Mouse (Mus musculus) midbrain, embryonic 11.5 days (tissue): ENCODE results near the gene Palmd. TPM values are rescaled to one million over a fixed set of nuclear protein-coding genes. Genes with fewer than 3 reads are reported as not detected.

Experiments
- ATAC-seq: fragments of 200-750 bp; cut with Nextera tagmentation; 2 replicates; pipeline ENCODE4 v1.8.0; 2017; ENCODE audit warnings: moderate TSS enrichment, moderate library complexity; ENCODE audit not compliant: low FRiP score
- DNase-seq: peaks from one replicate; pipeline ENCODE4 v3.0.0; 2015; ENCODE audit warnings: low spot score; ENCODE audit errors: missing footprints
- H3K27ac ChIP-seq: fragments of 300-500 bp; sonication (generic); 2 replicates; pipeline ENCODE4 v1.5.1; 2014; ENCODE audit warnings: low read depth, low read length
- H3K27me3 ChIP-seq: fragments of 300-500 bp; sonication (generic); 2 replicates; pipeline ENCODE4 v1.6.1; 2014; ENCODE audit warnings: mild to moderate bottlenecking, low read length, moderate library complexity, mixed read lengths; ENCODE audit not compliant: control insufficient read depth, insufficient read depth
- H3K36me3 ChIP-seq: fragments of 300-500 bp; sonication (generic); 2 replicates; pipeline ENCODE4 v1.6.1; 2014; ENCODE audit warnings: mild to moderate bottlenecking, low read length, moderate library complexity, mixed read lengths; ENCODE audit not compliant: control insufficient read depth, insufficient read depth
- H3K4me1 ChIP-seq: fragments of 300-500 bp; sonication (generic); 2 replicates; pipeline ENCODE4 v1.6.1; 2014; ENCODE audit warnings: low read length; ENCODE audit not compliant: control insufficient read depth, insufficient read depth
- H3K4me2 ChIP-seq: fragments of 300-500 bp; sonication (generic); 2 replicates; pipeline ENCODE4 v1.6.1; 2014; ENCODE audit warnings: mild to moderate bottlenecking, moderate library complexity
- H3K4me3 ChIP-seq: fragments of 300-500 bp; sonication (generic); 2 replicates; pipeline ENCODE4 v1.5.1; 2014; ENCODE audit warnings: low read depth, low read length
- H3K9ac ChIP-seq: fragments of 300-500 bp; sonication (generic); 2 replicates; pipeline ENCODE4 v1.6.1; 2014; ENCODE audit warnings: low read length
- H3K9me3 ChIP-seq: fragments of 300-500 bp; sonication (generic); 2 replicates; pipeline ENCODE4 v1.6.1; 2016; ENCODE audit warnings: low read length; ENCODE audit not compliant: control insufficient read depth
- WGBS: fragments of 180-500 bp; shearing (Covaris S2); extraction: QIAGEN DNeasy Blood & Tissue Kit; methylation state at CpG from one replicate; pipeline ENCODE4 v1.1.7; 2014; 5-methylcytosine and 5-hydroxymethylcytosine counted together
- polyA plus RNA-seq: library from polyadenylated mRNA; unstranded; fragments of >200 nt; fragmentation: Nextera tagmentation; extraction: Ambion mirVana; gene quantifications from 2 replicates; pipeline ENCODE4 v1.2.1, GENCODE M21; 2014

The Palmd gene
- polyA plus RNA-seq, 1 experiment from 2014 or later = 5.1 TPM

- ATAC-seq (no peak), DNase-seq (no peak)
- WGBS = 92% methylated on average over 12 of the region's 12 CpGs
- no peak overlapping the region for H3K9ac ChIP-seq
- no peaks in the 10 kb centered on the region for H3K4me1 ChIP-seq
- no peaks in the 10 kb centered on the region for H3K27me3 ChIP-seq
- no peak overlapping the region for H3K27ac ChIP-seq
- H3K4me2 ChIP-seq = no peak overlapping the region
- H3K4me3 ChIP-seq = no peak overlapping the region
- no peaks in the 10 kb centered on the region for H3K36me3 ChIP-seq
- no peaks in the 10 kb centered on the region for H3K9me3 ChIP-seq
Measured at GRCm38 (mm10) chr3:116923042-116923441, 45.7 kb downstream of the Palmd start.

GRCm38 (mm10) chr3:116921535-116921934 is 47.3 kb downstream of the Palmd start:
- H3K4me1 ChIP-seq = no peaks in the 10 kb centered on the region
- DNase-seq (no peak), ATAC-seq (no peak)
- no peaks in the 10 kb centered on the region for H3K36me3 ChIP-seq
- no peak overlapping the region for H3K27ac ChIP-seq
- H3K9ac ChIP-seq = no peak overlapping the region
- no peak overlapping the region for H3K4me3 ChIP-seq
- WGBS = 89% methylated on average over 3 of the region's 3 CpGs
- H3K9me3 ChIP-seq = no peaks in the 10 kb centered on the region
- H3K4me2 ChIP-seq = no peak overlapping the region
- no peaks in the 10 kb centered on the region for H3K27me3 ChIP-seq

GRCm38 (mm10) chr3:116917016-116917415 is 51.8 kb downstream of the Palmd start:
- WGBS = 96% methylated on average over 4 of the region's 4 CpGs
- no peaks in the 10 kb centered on the region for H3K27me3 ChIP-seq
- no peak overlapping the region for H3K27ac ChIP-seq

GRCm38 (mm10) chr3:116914931-116915330 is 53.9 kb downstream of the Palmd start:
- DNase-seq (no peak), ATAC-seq (no peak)
- Histone ChIP-seq H3K27me3 (no peaks in the 10 kb centered on the region), H3K4me2 (no peak overlapping the region), H3K9me3 (no peaks in the 10 kb centered on the region), H3K4me3 (no peak overlapping the region), H3K9ac (no peak overlapping the region), H3K27ac (no peak overlapping the region), H3K4me1 (no peaks in the 10 kb centered on the region), H3K36me3 (no peaks in the 10 kb centered on the region)
- WGBS = 91% methylated on average over 3 of the region's 3 CpGs

More at GRCm38 (mm10) chr3:116917016-116917415, 51.8 kb downstream of the Palmd start:
- Histone ChIP-seq H3K9ac (no peak overlapping the region), H3K9me3 (no peaks in the 10 kb centered on the region), H3K4me3 (no peak overlapping the region), H3K4me2 (no peak overlapping the region), H3K36me3 (no peaks in the 10 kb centered on the region), H3K4me1 (no peaks in the 10 kb centered on the region)
- DNase-seq (no peak), ATAC-seq (no peak)

GRCm38 (mm10) chr3:116914374-116914773 is 54.4 kb downstream of the Palmd start:
- 90% methylated on average over 6 of the region's 6 CpGs for WGBS
- Histone ChIP-seq H3K4me3 (no peak overlapping the region), H3K9ac (no peak overlapping the region), H3K9me3 (no peaks in the 10 kb centered on the region), H3K27ac (no peak overlapping the region), H3K27me3 (no peaks in the 10 kb centered on the region), H3K4me1 (no peaks in the 10 kb centered on the region), H3K36me3 (no peaks in the 10 kb centered on the region), H3K4me2 (no peak overlapping the region)
- no peak for ATAC-seq
- DNase-seq = no peak

GRCm38 (mm10) chr3:116906596-116906995 is 62.2 kb downstream of the Palmd start:
- no peaks in the 10 kb centered on the region for H3K27me3 ChIP-seq
- H3K9ac ChIP-seq = no peak overlapping the region
- H3K4me1 ChIP-seq = no peaks in the 10 kb centered on the region
- 72% methylated on average over 9 of the region's 9 CpGs for WGBS
- no peaks in the 10 kb centered on the region for H3K9me3 ChIP-seq
- H3K4me2 ChIP-seq = no peak overlapping the region
- no peak for DNase-seq
- H3K27ac ChIP-seq = no peak overlapping the region
- ATAC-seq = no peak
- no peak overlapping the region for H3K4me3 ChIP-seq
- H3K36me3 ChIP-seq = no peaks in the 10 kb centered on the region

GRCm38 (mm10) chr3:116905898-116906297 is 62.9 kb downstream of the Palmd start:
- DNase-seq (no peak), ATAC-seq (no peak)
- H3K4me1 ChIP-seq = no peaks in the 10 kb centered on the region
- H3K9me3 ChIP-seq = no peaks in the 10 kb centered on the region
- H3K27ac ChIP-seq = no peak overlapping the region
- H3K27me3 ChIP-seq = no peaks in the 10 kb centered on the region
- H3K4me3 ChIP-seq = no peak overlapping the region
- no peak overlapping the region for H3K9ac ChIP-seq
- 90% methylated on average over 16 of the region's 16 CpGs for WGBS
- no peaks in the 10 kb centered on the region for H3K36me3 ChIP-seq
- H3K4me2 ChIP-seq = no peak overlapping the region

GRCm38 (mm10) chr3:116904158-116904557 is 64.6 kb downstream of the Palmd start:
- Histone ChIP-seq H3K27me3 (no peaks in the 10 kb centered on the region), H3K4me2 (no peak overlapping the region), H3K4me3 (no peak overlapping the region), H3K9ac (no peak overlapping the region), H3K36me3 (no peaks in the 10 kb centered on the region), H3K4me1 (no peaks in the 10 kb centered on the region), H3K27ac (no peak overlapping the region), H3K9me3 (no peaks in the 10 kb centered on the region)
- 25% methylated on average over 6 of the region's 6 CpGs for WGBS
- DNase-seq = peak; percentile 94
- ATAC-seq = peak; percentile 62; the same call in 1 of the 2 replicates

- Histone ChIP-seq H3K27ac (no peak overlapping the region), H3K4me3 (no peak overlapping the region), H3K9ac (no peak overlapping the region), H3K36me3 (no peaks in the 10 kb centered on the region), H3K9me3 (no peaks in the 10 kb centered on the region), H3K27me3 (no peaks in the 10 kb centered on the region), H3K4me2 (no peak overlapping the region), H3K4me1 (no peaks in the 10 kb centered on the region)
- 88% methylated on average over 9 of the region's 9 CpGs for WGBS
- DNase-seq = no peak
- ATAC-seq = no peak
Measured at GRCm38 (mm10) chr3:116892872-116893271, 75.9 kb downstream of the Palmd start.

GRCm38 (mm10) chr3:116892206-116892563 is 76.6 kb downstream of the Palmd start:
- Histone ChIP-seq H3K9ac (no peak overlapping the region), H3K36me3 (no peaks in the 10 kb centered on the region), H3K4me2 (no peak overlapping the region), H3K9me3 (no peaks in the 10 kb centered on the region), H3K4me1 (no peaks in the 10 kb centered on the region), H3K27me3 (no peaks in the 10 kb centered on the region), H3K4me3 (no peak overlapping the region), H3K27ac (no peak overlapping the region)
- WGBS = 92% methylated on average over 6 of the region's 6 CpGs
- DNase-seq (no peak), ATAC-seq (no peak; the same call in none of the 2 replicates)
